Mouse (Mus musculus) heart, embryonic 11.5 days (tissue): ENCODE measurements around the gene Clic4. TPM values are rescaled to one million over a fixed set of nuclear protein-coding genes. Genes with fewer than 3 reads are reported as not detected.

Source experiments
- ATAC-seq: fragments of 200-750 bp; cut with Nextera tagmentation; replicated peaks from 2 replicates; pipeline ENCODE4 v1.8.0; 2017; ENCODE audit warnings: moderate library complexity; ENCODE audit not compliant: insufficient number of reproducible peaks, low FRiP score, low TSS enrichment
- H3K27ac ChIP-seq: fragments of 300-500 bp; sonication (generic); 2 replicates; pipeline ENCODE4 v1.5.1; 2014; ENCODE audit warnings: mild to moderate bottlenecking, low read depth, low read length
- H3K27me3 ChIP-seq: fragments of 300-500 bp; sonication (generic); 2 replicates; pipeline ENCODE4 v1.6.1; 2014; ENCODE audit warnings: mild to moderate bottlenecking, low read length, mixed read lengths; ENCODE audit not compliant: control insufficient read depth, insufficient read depth
- H3K36me3 ChIP-seq: fragments of 300-500 bp; sonication (generic); 2 replicates; pipeline ENCODE4 v1.6.1; 2014; ENCODE audit warnings: mild to moderate bottlenecking, low read length, moderate library complexity, mixed read lengths; ENCODE audit not compliant: control insufficient read depth, insufficient read depth
- H3K4me1 ChIP-seq: fragments of 300-500 bp; sonication (generic); 2 replicates; pipeline ENCODE4 v1.6.1; 2014; ENCODE audit warnings: low read length; ENCODE audit not compliant: control insufficient read depth, insufficient read depth
- H3K4me2 ChIP-seq: fragments of 300-500 bp; sonication (generic); 2 replicates; pipeline ENCODE4 v1.6.1; 2014; ENCODE audit warnings: mild to moderate bottlenecking, moderate library complexity
- H3K4me3 ChIP-seq: fragments of 300-500 bp; sonication (generic); 2 replicates; pipeline ENCODE4 v1.5.1; 2014; ENCODE audit warnings: low read depth, low read length
- H3K9ac ChIP-seq: fragments of 300-500 bp; sonication (generic); 2 replicates; pipeline ENCODE4 v1.6.1; 2014; ENCODE audit warnings: mild to moderate bottlenecking, low read depth, low read length, moderate library complexity
- H3K9me3 ChIP-seq: fragments of 300-500 bp; sonication (generic); replicated peaks from 2 replicates; pipeline ENCODE4 v1.6.1; 2016; ENCODE audit warnings: low read length; ENCODE audit not compliant: control insufficient read depth
- WGBS: fragments of 180-500 bp; shearing (Covaris S2); extraction: QIAGEN DNeasy Blood & Tissue Kit; methylation state at CpG from one replicate; pipeline ENCODE4 v1.1.7; 2014; ENCODE audit not compliant: insufficient replicate concordance; 5-methylcytosine and 5-hydroxymethylcytosine counted together
- polyA plus RNA-seq: library from polyadenylated mRNA; unstranded; fragments of >200 nt; fragmentation: Nextera tagmentation; extraction: Ambion mirVana; gene quantifications from 2 replicates; pipeline ENCODE4 v1.2.1, GENCODE M21; 2014

Gene Clic4
- polyA plus RNA-seq, 1 experiment from 2014 or later = 156 TPM

GRCm38 (mm10) chr4:135298680-135299079 is 26.1 kb upstream of the Clic4 start:
- peak overlapping the region; percentile 65 for H3K27ac ChIP-seq
- no peaks in the 10 kb centered on the region for H3K36me3 ChIP-seq
- H3K27me3 ChIP-seq = no peaks in the 10 kb centered on the region
- H3K9ac ChIP-seq = peak overlapping the region; percentile 58; the same call in 1 of the 2 replicates
- ATAC-seq = no peak
- no peak overlapping the region for H3K4me3 ChIP-seq
- H3K9me3 ChIP-seq = no peaks in the 10 kb centered on the region
- 86% methylated on average over 10 of the region's 10 CpGs for WGBS
- H3K4me1 ChIP-seq = peaks cover 13% of the 10 kb centered on the region
- H3K4me2 ChIP-seq = no peak overlapping the region

- Histone ChIP-seq H3K4me2 (no peak overlapping the region), H3K4me3 (no peak overlapping the region), H3K36me3 (no peaks in the 10 kb centered on the region), H3K27ac (peak overlapping the region; percentile 65), H3K27me3 (no peaks in the 10 kb centered on the region), H3K4me1 (peaks cover 13% of the 10 kb centered on the region), H3K9ac (peak overlapping the region; percentile 58; the same call in 1 of the 2 replicates), H3K9me3 (no peaks in the 10 kb centered on the region)
- ATAC-seq = peak; percentile 32; the same call in 1 of the 2 replicates
- 63% methylated on average over 15 of the region's 15 CpGs for WGBS
These were observed 25.4 kb upstream of the Clic4 start for GRCm38 (mm10) chr4:135297931-135298546.

GRCm38 (mm10) chr4:135297146-135297545 is 24.5 kb upstream of the Clic4 start:
- H3K4me2 ChIP-seq = no peak overlapping the region
- WGBS = 76% methylated on average over 7 of the region's 7 CpGs

GRCm38 (mm10) chr4:135296565-135296964 is 24.0 kb upstream of the Clic4 start:
- H3K27ac ChIP-seq = no peak overlapping the region
- no peaks in the 10 kb centered on the region for H3K27me3 ChIP-seq
- peaks cover 25% of the 10 kb centered on the region for H3K4me1 ChIP-seq

More at GRCm38 (mm10) chr4:135297146-135297545, 24.5 kb upstream of the Clic4 start:
- no peak for ATAC-seq
- no peaks in the 10 kb centered on the region for H3K27me3 ChIP-seq
- peaks cover 20% of the 10 kb centered on the region for H3K4me1 ChIP-seq
- H3K36me3 ChIP-seq = no peaks in the 10 kb centered on the region
- H3K27ac ChIP-seq = no peak overlapping the region
- H3K9ac ChIP-seq = no peak overlapping the region
- no peak overlapping the region for H3K4me3 ChIP-seq
- H3K9me3 ChIP-seq = no peaks in the 10 kb centered on the region

GRCm38 (mm10) chr4:135293813-135294212 is 21.2 kb upstream of the Clic4 start:
- no peak for ATAC-seq
- 71% methylated on average over 3 of the region's 3 CpGs for WGBS
- no peaks in the 10 kb centered on the region for H3K9me3 ChIP-seq

More at GRCm38 (mm10) chr4:135296565-135296964, 24.0 kb upstream of the Clic4 start:
- ATAC-seq = no peak
- no peaks in the 10 kb centered on the region for H3K9me3 ChIP-seq
- no peaks in the 10 kb centered on the region for H3K36me3 ChIP-seq
- no peak overlapping the region for H3K4me3 ChIP-seq
- H3K9ac ChIP-seq = no peak overlapping the region
- no peak overlapping the region for H3K4me2 ChIP-seq

GRCm38 (mm10) chr4:135292477-135293089 is 20.0 kb upstream of the Clic4 start:
- ATAC-seq = peak; percentile 49
- Histone ChIP-seq H3K36me3 (no peaks in the 10 kb centered on the region), H3K4me2 (peak overlapping the region; percentile 48), H3K4me1 (peaks cover 15% of the 10 kb centered on the region), H3K9ac (peak overlapping the region; percentile 18; the same call in 1 of the 2 replicates), H3K9me3 (no peaks in the 10 kb centered on the region), H3K27ac (peak overlapping the region; percentile 46), H3K4me3 (no peak overlapping the region), H3K27me3 (no peaks in the 10 kb centered on the region)
- 8% methylated on average over 12 of the region's 12 CpGs for WGBS

More at GRCm38 (mm10) chr4:135293813-135294212, 21.2 kb upstream of the Clic4 start:
- Histone ChIP-seq H3K27ac (no peak overlapping the region), H3K27me3 (no peaks in the 10 kb centered on the region), H3K4me2 (no peak overlapping the region), H3K36me3 (no peaks in the 10 kb centered on the region), H3K9ac (no peak overlapping the region), H3K4me3 (no peak overlapping the region), H3K4me1 (peaks cover 21% of the 10 kb centered on the region)

- no peaks in the 10 kb centered on the region for H3K27me3 ChIP-seq
- no peaks in the 10 kb centered on the region for H3K36me3 ChIP-seq
- H3K4me2 ChIP-seq = no peak overlapping the region
- WGBS = 15% methylated on average over 6 of the region's 6 CpGs
- no peak overlapping the region; the same call in 1 of the 2 replicates for H3K9ac ChIP-seq
- H3K4me1 ChIP-seq = peaks cover 21% of the 10 kb centered on the region
- peak overlapping the region; percentile 46; the same call in 1 of the 2 replicates for H3K27ac ChIP-seq
- no peaks in the 10 kb centered on the region for H3K9me3 ChIP-seq
- H3K4me3 ChIP-seq = no peak overlapping the region
- ATAC-seq = no peak
These were observed 19.2 kb upstream of the Clic4 start for GRCm38 (mm10) chr4:135291841-135292240.

- Histone ChIP-seq H3K4me3 (no peak overlapping the region), H3K9me3 (no peaks in the 10 kb centered on the region), H3K4me1 (peaks cover 28% of the 10 kb centered on the region), H3K36me3 (no peaks in the 10 kb centered on the region), H3K27me3 (no peaks in the 10 kb centered on the region), H3K4me2 (no peak overlapping the region), H3K27ac (no peak overlapping the region; the same call in 1 of the 2 replicates), H3K9ac (no peak overlapping the region; the same call in 1 of the 2 replicates)
- 89% methylated on average over 8 of the region's 8 CpGs for WGBS
- ATAC-seq = no peak
These were observed 18.6 kb upstream of the Clic4 start for GRCm38 (mm10) chr4:135291199-135291598.
